Mouse (Mus musculus) cerebellum, adult 2 months (tissue): ENCODE results near the gene Arid1b. TPM values are rescaled to one million over a fixed set of nuclear protein-coding genes. Genes with fewer than 3 reads are reported as not detected.

Experiments used
- DNase-seq, 2 experiments: peaks; one replicate each; pipeline ENCODE4 v3.0.0; 2021
- H3K27ac ChIP-seq: fragments of 200-500 bp; 2 replicates; pipeline ENCODE4 v1.5.1; 2012; ENCODE audit warnings: low read length, control low read depth, inconsistent platforms; ENCODE audit not compliant: insufficient read depth
- H3K27me3 ChIP-seq: fragments of 200-500 bp; 2 replicates; pipeline ENCODE4 v1.6.1; 2012; ENCODE audit warnings: inconsistent platforms, mild to moderate bottlenecking, low read length, moderate library complexity; ENCODE audit not compliant: control insufficient read depth, insufficient read depth
- H3K4me1 ChIP-seq: fragments of 200-500 bp; 2 replicates; pipeline ENCODE4 v1.6.1; 2011; ENCODE audit warnings: low read length; ENCODE audit not compliant: control insufficient read depth, insufficient read depth
- H3K4me3 ChIP-seq: fragments of 200-500 bp; replicated peaks from 2 replicates; pipeline ENCODE3; 2011; ENCODE audit warnings: mild to moderate bottlenecking, low read depth, low read length, control low read depth; ENCODE audit not compliant: insufficient read depth
- CTCF ChIP-seq: fragments of 200-500 bp; IDR thresholded peaks from 2 replicates; pipeline ENCODE4 v1.5.1; 2011; ENCODE audit warnings: low read depth, mild to moderate bottlenecking, control low read depth, low read length, moderate library complexity, borderline replicate concordance; ENCODE audit not compliant: insufficient read depth
- POLR2A ChIP-seq: fragments of 200-500 bp; IDR thresholded peaks from 2 replicates; pipeline ENCODE4 v1.6.1; 2011; ENCODE audit warnings: low read length, control low read depth, borderline replicate concordance; ENCODE audit not compliant: insufficient read depth
- WGBS: fragments of 180-500 bp; shearing (Covaris S2); methylation state at CpG from one replicate; pipeline ENCODE4 v1.1.7; 2018; 5-methylcytosine and 5-hydroxymethylcytosine counted together
- polyA plus RNA-seq: library from polyadenylated mRNA; depleted of rRNA; stranded (reverse); fragments of >200 nt; gene quantifications from 2 replicates; pipeline ENCODE4 v1.2.3, GENCODE M21; 2012

The Arid1b gene
- polyA plus RNA-seq, 1 experiment: 25.6 TPM

DNA sequence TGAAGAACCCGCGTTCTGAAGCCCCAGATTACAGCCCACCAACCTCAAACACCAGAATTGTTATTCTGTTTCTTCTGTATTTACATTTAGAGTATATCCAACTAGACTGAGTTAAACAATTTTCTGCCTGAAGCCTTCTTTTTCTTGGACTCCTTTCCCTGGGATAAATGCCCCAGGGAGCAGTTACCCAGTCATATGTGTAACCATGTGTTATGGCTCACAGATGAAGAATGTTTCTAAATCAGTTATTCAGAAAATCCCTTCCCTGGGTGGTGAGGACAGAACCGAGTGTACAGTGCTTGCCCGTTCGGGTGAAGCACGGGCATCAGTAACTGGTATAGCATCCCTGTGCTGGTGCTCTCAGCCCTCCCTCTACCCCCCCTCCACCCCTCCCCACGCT lies 332.6 kb downstream of the Arid1b start:
- H3K4me1 ChIP-seq: peaks cover 6% of the 10 kb centered on the region
- H3K4me3 ChIP-seq: no peak overlapping the region
- DNase-seq: no peak
- H3K27me3 ChIP-seq: no peaks in the 10 kb centered on the region
- TF ChIP-seq CTCF: no peak
- TF ChIP-seq POLR2A: no peak
- H3K27ac ChIP-seq: no peak overlapping the region
- 87% methylated on average over 7 of the region's 7 CpGs for WGBS

DNA sequence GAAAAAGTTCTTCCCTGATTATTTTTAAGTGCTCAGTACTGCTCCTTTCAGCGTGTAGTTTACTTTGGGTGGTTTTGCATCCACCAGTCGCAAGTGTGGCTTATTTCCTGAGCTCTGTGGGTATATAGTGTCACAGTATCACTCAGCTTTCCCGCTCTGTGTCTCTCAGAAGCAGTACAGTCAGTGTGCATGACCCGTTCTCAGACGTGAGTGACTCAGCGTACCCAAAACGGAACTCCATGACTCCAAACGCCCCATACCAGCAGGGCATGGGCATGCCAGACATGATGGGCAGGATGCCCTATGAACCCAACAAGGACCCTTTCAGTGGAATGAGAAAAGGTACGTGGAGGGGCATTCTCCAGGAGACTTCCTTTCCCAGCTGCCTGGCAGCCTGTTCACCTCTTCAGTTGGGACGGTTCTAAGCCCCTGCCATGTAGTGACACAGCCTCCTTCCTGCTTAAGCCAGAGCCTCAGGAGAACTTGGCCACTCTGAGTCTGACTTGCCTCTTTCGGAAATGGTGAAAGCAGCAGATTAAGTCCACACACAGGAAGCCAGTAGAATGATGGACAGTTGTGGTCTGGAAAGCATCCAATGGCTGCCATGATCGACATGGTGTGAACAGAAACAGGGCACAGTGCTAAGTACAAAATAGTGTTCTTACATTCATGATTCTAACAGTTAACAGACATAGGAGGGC lies 333.5 kb downstream of the Arid1b start:
- TF ChIP-seq POLR2A (no peak), CTCF (no peak)
- Histone ChIP-seq H3K27me3 (no peaks in the 10 kb centered on the region), H3K4me3 (no peak overlapping the region), H3K4me1 (peaks cover 6% of the 10 kb centered on the region), H3K27ac (no peak overlapping the region)
- WGBS: 84% methylated on average over 12 of the region's 12 CpGs
- no peak for DNase-seq

DNA sequence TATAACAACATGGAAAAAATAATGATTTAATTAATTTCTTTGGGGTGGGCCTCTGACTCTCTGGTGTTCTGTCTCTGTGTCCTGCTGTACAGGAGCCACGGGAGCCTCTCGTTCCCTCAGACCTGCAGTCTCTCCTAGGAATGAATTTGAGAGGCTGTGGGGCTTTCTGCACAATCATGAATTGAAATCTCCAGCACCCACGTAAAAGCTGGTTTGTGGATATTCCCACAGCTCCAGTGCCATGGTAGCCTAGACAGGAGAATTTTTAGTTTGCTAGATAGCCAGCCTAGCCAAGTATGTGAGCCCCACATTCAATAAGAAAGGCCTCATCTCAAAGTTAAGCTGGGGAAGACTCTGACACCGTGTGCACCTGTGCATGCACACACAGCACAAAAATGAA lies 335.3 kb downstream of the Arid1b start:
- Histone ChIP-seq H3K4me1 (no peaks in the 10 kb centered on the region), H3K27ac (no peak overlapping the region), H3K27me3 (no peaks in the 10 kb centered on the region), H3K4me3 (no peak overlapping the region)
- TF ChIP-seq CTCF: no peak
- TF ChIP-seq POLR2A: no peak
- WGBS: 85% methylated on average over 4 of the region's 4 CpGs
- no peak for DNase-seq

DNA sequence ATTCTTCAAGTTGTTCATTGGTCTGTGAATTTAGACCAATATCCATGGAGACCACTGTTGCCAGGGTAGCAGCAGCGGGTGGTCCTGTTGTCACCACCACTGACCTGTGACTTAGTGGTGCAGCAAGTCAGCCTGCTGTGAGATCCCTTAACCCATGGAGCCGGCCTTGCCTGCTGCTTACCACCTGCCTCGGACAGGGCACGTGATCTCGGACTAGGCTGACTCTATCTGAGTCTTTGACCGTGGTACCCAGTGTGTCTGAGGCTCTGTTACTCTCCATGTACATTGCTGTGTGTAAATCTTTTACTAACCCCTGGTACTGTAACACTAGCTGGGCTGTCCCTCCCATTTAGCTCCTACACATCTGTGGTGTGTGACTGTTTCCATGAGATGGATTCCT lies 335.9 kb downstream of the Arid1b start:
- WGBS: 63% methylated on average over 6 of the region's 6 CpGs
- no peaks in the 10 kb centered on the region for H3K4me1 ChIP-seq
- no peak overlapping the region for H3K27ac ChIP-seq
- no peak for TF ChIP-seq POLR2A
- no peak for TF ChIP-seq CTCF
- H3K4me3 ChIP-seq: no peak overlapping the region
- no peaks in the 10 kb centered on the region for H3K27me3 ChIP-seq
- DNase-seq: no peak

DNA sequence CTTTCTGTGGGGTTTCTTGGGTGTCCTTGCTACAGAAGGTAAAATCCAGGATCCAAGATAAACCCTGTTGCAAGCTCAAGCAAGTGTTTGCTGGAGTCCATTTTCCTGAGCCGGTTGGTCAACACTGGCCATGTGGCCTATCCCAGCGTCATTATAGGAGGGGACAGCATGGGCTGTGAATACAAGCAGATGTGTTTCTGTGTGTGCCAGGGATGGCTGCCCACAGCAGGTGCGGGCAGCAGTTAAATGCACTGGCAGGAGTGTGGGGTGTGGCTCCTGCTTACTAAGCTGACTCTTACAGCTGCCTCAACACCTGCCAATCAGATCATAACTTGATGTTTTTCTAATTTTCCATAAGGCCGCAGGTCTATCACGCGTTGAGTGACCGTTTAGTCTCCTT lies 336.5 kb downstream of the Arid1b start:
- Histone ChIP-seq H3K27me3 (no peaks in the 10 kb centered on the region), H3K4me3 (no peak overlapping the region), H3K4me1 (no peaks in the 10 kb centered on the region), H3K27ac (no peak overlapping the region)
- no peak for TF ChIP-seq CTCF
- no peak for TF ChIP-seq POLR2A
- DNase-seq: no peak
- WGBS: 78% methylated on average over 7 of the region's 7 CpGs

DNA sequence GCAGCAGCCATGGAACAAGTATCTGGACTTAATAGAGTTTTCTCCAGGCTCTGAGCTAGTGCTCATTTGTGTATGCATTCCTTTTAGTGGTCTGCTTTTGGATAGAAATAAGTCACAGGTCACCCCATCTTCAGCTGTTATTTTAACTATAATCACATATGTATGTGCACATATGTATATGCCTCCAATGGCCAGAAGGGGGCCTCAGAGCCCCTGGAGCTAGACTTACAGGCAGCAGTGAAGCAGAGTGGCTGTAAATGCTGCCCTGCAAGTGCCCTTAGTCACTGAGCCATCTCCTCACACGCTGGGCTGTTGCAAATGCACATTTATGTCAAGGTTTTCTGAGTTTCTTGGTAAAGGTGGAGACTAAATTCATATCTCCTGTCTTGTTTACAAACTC lies 337.3 kb downstream of the Arid1b start:
- peak; percentile 38; the same call in 1 of the 2 replicates for TF ChIP-seq CTCF
- no peak for TF ChIP-seq POLR2A
- H3K4me1 ChIP-seq: no peaks in the 10 kb centered on the region
- WGBS: 87% methylated on average over 1 of the region's 1 CpGs

DNA sequence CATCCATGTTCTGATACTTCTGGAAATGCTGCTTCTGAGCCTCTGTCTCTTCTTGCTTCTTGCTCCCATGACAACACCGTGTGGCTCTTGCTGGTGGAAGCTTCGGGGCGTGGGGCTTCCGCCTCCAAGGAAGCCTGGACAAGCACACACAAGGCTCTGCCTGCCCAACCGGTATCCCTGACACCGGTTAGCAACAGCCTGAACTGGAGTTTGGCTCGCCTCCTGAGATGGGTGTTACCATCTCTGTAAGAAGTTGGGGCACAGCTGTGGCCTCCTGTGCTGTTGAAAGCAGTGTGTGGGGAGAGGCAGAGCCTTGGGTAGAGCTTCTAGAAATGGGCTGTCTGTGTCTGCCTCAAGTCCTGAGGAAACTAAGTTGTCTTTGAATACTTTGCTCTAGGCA lies 340.4 kb downstream of the Arid1b start:
- TF ChIP-seq POLR2A: no peak
- TF ChIP-seq CTCF: no peak
- Histone ChIP-seq H3K27ac (no peak overlapping the region), H3K4me1 (no peaks in the 10 kb centered on the region), H3K27me3 (no peaks in the 10 kb centered on the region), H3K4me3 (no peak overlapping the region)
- no peak for DNase-seq
- WGBS: 44% methylated on average over 7 of the region's 7 CpGs

More for the DNA sequence above, 337.3 kb downstream of the Arid1b start:
- no peaks in the 10 kb centered on the region for H3K27me3 ChIP-seq
- no peak overlapping the region for H3K4me3 ChIP-seq
- H3K27ac ChIP-seq: no peak overlapping the region
- DNase-seq: no peak

DNA sequence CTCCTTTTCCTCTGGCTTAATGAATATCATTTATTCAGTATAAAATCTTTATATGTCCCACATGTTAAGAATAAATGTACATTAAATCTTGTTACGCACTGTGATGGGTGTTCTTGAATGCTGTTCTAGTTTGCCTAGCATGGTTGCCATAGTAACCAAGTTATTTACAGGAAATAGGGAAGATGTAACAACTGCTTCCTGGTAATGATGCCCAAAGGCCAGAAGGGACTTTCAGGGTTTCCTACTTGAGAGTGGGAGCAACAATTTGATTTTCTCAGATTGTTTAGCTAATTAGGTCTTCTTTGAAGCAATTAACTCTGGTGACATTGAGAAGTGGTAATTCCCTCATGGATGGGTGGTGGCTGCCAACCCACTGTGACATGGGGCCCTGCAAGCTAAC lies 350.3 kb downstream of the Arid1b start:
- no peaks in the 10 kb centered on the region for H3K4me1 ChIP-seq
- 97% methylated on average over 1 of the region's 1 CpGs for WGBS
- no peaks in the 10 kb centered on the region for H3K27me3 ChIP-seq
- H3K27ac ChIP-seq: no peak overlapping the region
- H3K4me3 ChIP-seq: no peak overlapping the region
- DNase-seq: no peak
- TF ChIP-seq POLR2A (no peak), CTCF (no peak)
